Mouse (Mus musculus) hindbrain, postnatal 0 days (tissue): ENCODE measurements around the gene Ticam1. TPM values are rescaled to one million over a fixed set of nuclear protein-coding genes. Genes with fewer than 3 reads are reported as not detected.

Experiments used
- ATAC-seq: fragments of 200-750 bp; cut with Nextera tagmentation; 2 replicates; pipeline ENCODE4 v1.8.0; 2017; ENCODE audit warnings: mild to moderate bottlenecking, moderate TSS enrichment, moderate library complexity
- DNase-seq: peaks from one replicate; pipeline ENCODE4 v3.0.0-alpha.2; 2015; ENCODE audit warnings: low spot score
- H3K27ac ChIP-seq: fragments of 300-500 bp; sonication (generic); 2 replicates; pipeline ENCODE4 v1.5.1; 2014; ENCODE audit warnings: mild to moderate bottlenecking
- H3K27me3 ChIP-seq: fragments of 300-500 bp; sonication (generic); 2 replicates; pipeline ENCODE4 v1.6.1; 2014; ENCODE audit warnings: low read length, mixed read lengths; ENCODE audit not compliant: insufficient read depth
- H3K36me3 ChIP-seq: fragments of 300-500 bp; sonication (generic); 2 replicates; pipeline ENCODE4 v1.6.1; 2014; ENCODE audit warnings: low read length, mixed read lengths; ENCODE audit not compliant: insufficient read depth
- H3K4me1 ChIP-seq: fragments of 300-500 bp; sonication (generic); 2 replicates; pipeline ENCODE4 v1.6.1; 2014; ENCODE audit warnings: antibody characterized with exemption, low read length, mixed read lengths; ENCODE audit not compliant: insufficient read depth
- H3K4me2 ChIP-seq: fragments of 300-500 bp; sonication (generic); 2 replicates; pipeline ENCODE4 v1.6.1; 2014; ENCODE audit warnings: low read depth, mild to moderate bottlenecking, low read length, moderate library complexity, mixed read lengths
- H3K4me3 ChIP-seq: fragments of 300-500 bp; sonication (generic); 2 replicates; pipeline ENCODE4 v1.5.1; 2014; ENCODE audit warnings: low read length
- H3K9ac ChIP-seq: fragments of 300-500 bp; sonication (generic); replicated peaks from 2 replicates; pipeline ENCODE4 v1.6.1; 2014; ENCODE audit warnings: mild to moderate bottlenecking, low read length, moderate library complexity, mixed read lengths
- H3K9me3 ChIP-seq: fragments of 300-500 bp; sonication (generic); 2 replicates; pipeline ENCODE4 v1.6.1; 2016; ENCODE audit warnings: low read length, mixed read lengths
- CTCF ChIP-seq: IDR thresholded peaks from 2 replicates; pipeline ENCODE4 v1.5.1; 2016; ENCODE audit warnings: antibody characterized with exemption, control low read depth, low read depth
- WGBS: fragments of 180-500 bp; shearing (Covaris S2); extraction: QIAGEN DNeasy Blood & Tissue Kit; methylation state at CpG from one replicate; pipeline ENCODE4 v1.1.7; 2014; 5-methylcytosine and 5-hydroxymethylcytosine counted together
- polyA plus RNA-seq: library from polyadenylated mRNA; unstranded; fragments of >200 nt; fragmentation: Nextera tagmentation; extraction: Ambion mirVana; gene quantifications from 2 replicates; pipeline ENCODE4 v1.2.1, GENCODE M21; 2015
- total RNA-seq: library from RNA; depleted of rRNA; stranded (reverse); fragments of >200 nt; gene quantifications from 2 replicates; pipeline ENCODE4 v1.2.3, GENCODE M21; 2014

Gene Ticam1
- total and polyA plus RNA-seq, 2 experiments from 2014 or later: 1.2 to 3.4 TPM

GRCm38 (mm10) chr17:56283316-56283715 is 6.7 kb upstream of the Ticam1 start:
- 84% methylated on average over 8 of the region's 8 CpGs for WGBS
- no peaks in the 10 kb centered on the region for H3K4me1 ChIP-seq
- ATAC-seq (no peak), DNase-seq (no peak)
- no peak overlapping the region for H3K4me2 ChIP-seq
- no peak overlapping the region for H3K4me3 ChIP-seq
- no peaks in the 10 kb centered on the region for H3K36me3 ChIP-seq
- H3K9me3 ChIP-seq: no peaks in the 10 kb centered on the region
- no peaks in the 10 kb centered on the region for H3K27me3 ChIP-seq
- no peak overlapping the region for H3K9ac ChIP-seq
- no peak for TF ChIP-seq CTCF
- H3K27ac ChIP-seq: peak overlapping the region; percentile 58

DNA sequence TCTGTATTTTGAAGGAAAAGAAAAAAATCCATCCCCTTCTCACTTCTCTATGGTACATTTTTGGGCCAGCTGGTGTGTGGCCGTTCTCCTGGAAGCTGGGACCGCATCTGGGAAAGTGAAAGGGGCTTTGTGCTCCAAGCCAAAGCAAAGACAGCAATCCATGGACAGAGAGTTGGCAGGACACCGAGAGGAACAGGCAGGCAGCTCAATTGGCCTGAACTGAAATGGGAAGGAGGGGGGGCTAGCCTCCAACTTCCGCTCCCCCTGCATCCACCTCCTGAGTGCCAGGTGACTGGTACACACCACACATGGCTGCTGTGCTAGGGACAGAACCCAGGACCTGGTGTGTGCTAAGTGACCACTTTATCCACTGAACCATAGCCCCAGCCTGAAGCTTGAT is 6.2 kb upstream of the Ticam1 start:
- Histone ChIP-seq H3K36me3 (no peaks in the 10 kb centered on the region), H3K4me3 (no peak overlapping the region), H3K4me2 (no peak overlapping the region), H3K4me1 (no peaks in the 10 kb centered on the region), H3K27me3 (no peaks in the 10 kb centered on the region), H3K9ac (no peak overlapping the region), H3K9me3 (no peaks in the 10 kb centered on the region), H3K27ac (peak overlapping the region; percentile 58)
- no peak for TF ChIP-seq CTCF
- 62% methylated on average over 4 of the region's 4 CpGs for WGBS
- DNase-seq: peak; percentile 40
- peak; percentile 52; the same call in 1 of the 2 replicates for ATAC-seq

GRCm38 (mm10) chr17:56281193-56281592 is 4.6 kb upstream of the Ticam1 start:
- no peak for TF ChIP-seq CTCF
- Histone ChIP-seq H3K27ac (no peak overlapping the region), H3K4me2 (no peak overlapping the region), H3K9ac (no peak overlapping the region), H3K4me3 (no peak overlapping the region), H3K27me3 (no peaks in the 10 kb centered on the region), H3K36me3 (no peaks in the 10 kb centered on the region), H3K9me3 (no peaks in the 10 kb centered on the region), H3K4me1 (no peaks in the 10 kb centered on the region)
- no peak for ATAC-seq
- WGBS: 89% methylated on average over 12 of the region's 12 CpGs
- DNase-seq: no peak

GRCm38 (mm10) chr17:56279481-56280155 is 3.0 kb upstream of the Ticam1 start:
- no peaks in the 10 kb centered on the region for H3K36me3 ChIP-seq
- no peak for TF ChIP-seq CTCF
- H3K4me1 ChIP-seq: no peaks in the 10 kb centered on the region
- no peak overlapping the region for H3K9ac ChIP-seq
- DNase-seq: no peak
- no peak overlapping the region for H3K4me3 ChIP-seq
- H3K4me2 ChIP-seq: no peak overlapping the region
- H3K9me3 ChIP-seq: no peaks in the 10 kb centered on the region
- H3K27me3 ChIP-seq: no peaks in the 10 kb centered on the region
- WGBS: 93% methylated on average over 12 of the region's 12 CpGs
- H3K27ac ChIP-seq: no peak overlapping the region
- no peak for ATAC-seq

- no peak for ATAC-seq
- TF ChIP-seq CTCF: no peak
- no peak overlapping the region for H3K9ac ChIP-seq
- no peak for DNase-seq
- no peak overlapping the region for H3K4me2 ChIP-seq
- WGBS: 86% methylated on average over 5 of the region's 5 CpGs
- H3K4me1 ChIP-seq: no peaks in the 10 kb centered on the region
- H3K9me3 ChIP-seq: no peaks in the 10 kb centered on the region
- H3K36me3 ChIP-seq: no peaks in the 10 kb centered on the region
- H3K27me3 ChIP-seq: no peaks in the 10 kb centered on the region
- H3K4me3 ChIP-seq: no peak overlapping the region
- H3K27ac ChIP-seq: no peak overlapping the region
These were observed 1.8 kb upstream of the Ticam1 start for GRCm38 (mm10) chr17:56278340-56278739.

DNA sequence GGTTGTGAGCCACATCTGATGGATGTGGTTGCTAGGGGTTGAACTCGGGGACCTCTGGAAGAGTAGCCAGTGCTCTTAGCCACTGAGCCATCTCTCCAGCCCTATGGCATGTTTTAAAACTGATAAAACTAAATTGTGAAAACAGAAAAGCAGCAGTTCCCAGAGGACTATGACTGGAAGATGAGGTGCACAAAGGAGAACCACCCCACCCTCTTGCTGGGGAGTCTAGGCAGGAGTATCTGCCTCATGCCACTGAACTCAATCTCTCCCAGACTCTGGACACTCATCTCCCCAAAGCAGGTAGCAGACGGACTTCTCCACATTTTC is 944 bp upstream of the Ticam1 start:
- H3K27me3 ChIP-seq: no peaks in the 10 kb centered on the region
- peak overlapping the region; percentile 69; the same call in 1 of the 2 replicates for H3K27ac ChIP-seq
- no peaks in the 10 kb centered on the region for H3K36me3 ChIP-seq
- H3K9me3 ChIP-seq: no peaks in the 10 kb centered on the region
- no peak overlapping the region for H3K9ac ChIP-seq
- TF ChIP-seq CTCF: no peak
- ATAC-seq (no peak), DNase-seq (no peak)
- WGBS: 33% methylated on average over 2 of the region's 2 CpGs
- H3K4me1 ChIP-seq: no peaks in the 10 kb centered on the region
- no peak overlapping the region for H3K4me3 ChIP-seq
- no peak overlapping the region for H3K4me2 ChIP-seq

DNA sequence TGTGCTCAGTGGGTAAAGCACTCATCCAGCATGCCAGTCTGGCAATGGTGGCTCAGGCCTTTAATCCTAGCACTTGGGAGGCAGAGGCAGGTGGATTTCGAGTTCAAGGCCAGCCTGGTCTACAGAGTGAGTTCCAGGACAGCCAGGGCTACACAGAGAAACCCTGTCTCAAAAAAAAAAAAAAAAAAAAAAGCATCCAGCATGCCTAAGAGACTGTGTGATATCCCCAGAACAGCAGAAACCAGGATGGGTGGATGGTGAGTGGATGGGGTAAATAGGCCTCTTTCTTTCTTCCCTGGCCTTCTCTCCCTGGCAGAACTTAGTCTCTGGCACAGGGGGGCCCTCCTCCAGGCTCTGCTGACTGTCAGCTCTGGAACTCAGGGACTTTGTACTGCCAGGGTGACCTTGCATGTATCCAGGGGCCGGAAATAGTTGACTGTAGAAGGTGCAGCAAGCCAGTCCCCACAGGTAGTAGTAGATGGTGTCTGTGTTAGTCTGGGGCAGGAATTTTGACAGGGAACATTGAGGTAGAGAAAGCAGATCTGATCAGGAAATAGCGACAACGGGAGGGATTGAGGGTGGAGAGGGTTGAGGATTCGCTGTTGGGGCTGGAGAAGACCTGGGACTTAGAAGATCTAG is 625 bp downstream of the Ticam1 start:
- Histone ChIP-seq H3K27me3 (no peaks in the 10 kb centered on the region), H3K9ac (peak overlapping the region; percentile 58), H3K27ac (peak overlapping the region; percentile 69), H3K4me1 (no peaks in the 10 kb centered on the region), H3K4me3 (peak overlapping the region; percentile 44), H3K4me2 (peak overlapping the region; percentile 76), H3K9me3 (no peaks in the 10 kb centered on the region), H3K36me3 (no peaks in the 10 kb centered on the region)
- ATAC-seq: peak; percentile 6
- WGBS: 25% methylated on average over 5 of the region's 5 CpGs
- DNase-seq: no peak
- TF ChIP-seq CTCF: no peak
